Mouse (Mus musculus): ENCODE measurements around the gene Gorasp2. TPM values are rescaled to one million over a fixed set of nuclear protein-coding genes. Genes with fewer than 3 reads are reported as not detected.

The Gorasp2 gene
- polyA plus RNA-seq, 1 experiment: not detected

DNA sequence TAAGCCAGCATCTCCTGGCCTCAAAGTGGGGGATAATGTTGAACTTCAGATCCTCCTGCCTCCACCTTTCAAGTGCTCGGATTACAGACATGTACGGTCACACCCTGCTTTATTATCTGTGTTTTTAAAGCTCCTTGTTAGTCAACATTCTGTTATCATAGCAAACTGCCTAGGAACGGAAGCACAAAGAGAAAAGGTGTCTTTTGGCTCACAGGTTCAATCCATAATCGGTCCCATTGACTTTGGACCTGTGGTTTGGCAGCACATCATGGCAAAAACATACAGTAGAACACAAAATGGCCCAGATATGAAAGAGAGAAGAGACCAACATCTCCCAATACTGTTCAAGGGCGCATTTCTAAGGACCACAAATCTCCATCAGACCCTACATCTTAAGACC lies 13.1 kb upstream of the Gorasp2 start:
- H3K27ac ChIP-seq (ENCODE audit: insufficient read depth, low read depth, low read length): no peak overlapping the region
- H3K4me3 ChIP-seq (ENCODE audit: insufficient read depth, low read depth, low read length): no peak overlapping the region
- H3K4me1 ChIP-seq (ENCODE audit: control insufficient read depth, insufficient read depth, low read length): no peaks in the 10 kb centered on the region
- 90% methylated on average over 5 of the region's 5 CpGs for WGBS
- TF ChIP-seq POLR2A (IDR thresholded peaks at IDR 0.05; ENCODE audit: insufficient read depth, low read depth, low read length): no peak
- no peak for TF ChIP-seq CTCF (IDR thresholded peaks at IDR 0.05; ENCODE audit: insufficient read depth, low read depth, low read length)

DNA sequence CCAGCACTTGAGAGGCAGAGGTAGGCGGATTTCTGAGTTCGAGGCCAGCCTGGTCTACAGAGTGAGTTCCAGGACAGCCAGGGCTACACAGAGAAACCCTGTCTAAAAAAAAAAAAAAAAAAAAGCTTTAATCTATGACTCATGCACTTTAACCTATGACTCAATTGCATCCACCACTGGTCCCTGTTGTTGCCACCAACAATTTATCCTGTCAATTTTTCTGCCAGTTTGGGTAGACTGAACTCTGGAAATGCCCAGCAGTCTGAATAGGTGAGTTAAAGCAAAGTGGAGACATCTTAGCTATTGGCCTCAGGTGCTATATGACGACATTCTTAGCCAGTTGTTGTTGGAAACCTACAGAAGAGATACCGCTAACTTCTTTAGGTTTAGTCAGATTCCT lies 11.9 kb upstream of the Gorasp2 start:
- Histone ChIP-seq H3K4me3 (ENCODE audit: insufficient read depth, low read depth, low read length) (no peak overlapping the region), H3K27ac (ENCODE audit: insufficient read depth, low read depth, low read length) (no peak overlapping the region), H3K4me1 (ENCODE audit: control insufficient read depth, insufficient read depth, low read length) (no peaks in the 10 kb centered on the region)
- TF ChIP-seq POLR2A (IDR thresholded peaks at IDR 0.05; ENCODE audit: insufficient read depth, low read depth, low read length) (no peak), CTCF (IDR thresholded peaks at IDR 0.05; ENCODE audit: insufficient read depth, low read depth, low read length) (no peak)
- 93% methylated on average over 4 of the region's 4 CpGs for WGBS

DNA sequence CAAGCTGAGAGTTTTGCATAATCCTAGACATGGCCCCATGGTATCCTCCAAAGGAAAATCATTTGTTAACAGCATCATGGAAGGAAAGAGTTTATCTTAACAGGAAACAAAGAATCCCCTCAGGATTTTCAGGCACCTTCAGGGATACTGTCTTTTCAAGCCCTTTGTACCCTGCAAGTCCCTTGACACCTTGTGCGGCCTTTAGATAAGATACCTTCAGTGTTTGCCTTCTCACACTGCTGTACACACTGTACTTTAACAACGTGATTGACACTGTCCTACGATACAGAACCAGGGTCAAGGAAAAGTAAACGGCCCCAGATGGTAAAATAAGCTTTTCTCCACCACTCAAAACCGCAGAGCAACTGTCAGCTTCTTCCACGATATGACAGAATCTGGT lies 9.6 kb upstream of the Gorasp2 start:
- no peak overlapping the region for H3K4me3 ChIP-seq (ENCODE audit: insufficient read depth, low read depth, low read length)

DNA sequence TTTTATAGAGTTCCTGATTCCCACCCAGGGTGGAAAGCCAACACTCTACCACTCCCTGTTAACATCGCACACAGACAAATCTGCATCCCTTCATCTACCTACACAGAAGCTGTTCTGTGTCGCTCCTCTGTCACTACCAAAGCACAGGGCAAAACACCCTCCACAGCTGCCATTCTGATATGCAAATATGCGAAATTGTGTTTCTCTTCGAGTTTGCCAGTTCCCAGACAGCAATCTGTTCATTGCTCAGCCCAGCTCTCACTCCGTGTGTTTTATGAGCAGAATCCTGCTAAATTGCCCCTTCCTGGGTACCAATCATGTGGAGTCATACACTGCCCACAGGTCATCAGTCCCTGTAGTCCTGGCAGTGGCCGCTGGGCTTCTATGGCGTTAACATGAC lies 4.3 kb upstream of the Gorasp2 start:
- TF ChIP-seq CTCF (IDR thresholded peaks at IDR 0.05; ENCODE audit: insufficient read depth, low read depth, low read length) (no peak), POLR2A (IDR thresholded peaks at IDR 0.05; ENCODE audit: insufficient read depth, low read depth, low read length) (no peak)
- no peaks in the 10 kb centered on the region for H3K4me1 ChIP-seq (ENCODE audit: control insufficient read depth, insufficient read depth, low read length)
- WGBS: 55% methylated on average over 7 of the region's 7 CpGs
- no peak overlapping the region for H3K27ac ChIP-seq (ENCODE audit: insufficient read depth, low read depth, low read length)
- no peak overlapping the region for H3K4me3 ChIP-seq (ENCODE audit: insufficient read depth, low read depth, low read length)

More for the DNA sequence above, 9.6 kb upstream of the Gorasp2 start:
- Histone ChIP-seq H3K27ac (ENCODE audit: insufficient read depth, low read depth, low read length) (no peak overlapping the region), H3K4me1 (ENCODE audit: control insufficient read depth, insufficient read depth, low read length) (no peaks in the 10 kb centered on the region)
- TF ChIP-seq POLR2A (IDR thresholded peaks at IDR 0.05; ENCODE audit: insufficient read depth, low read depth, low read length): no peak
- no peak for TF ChIP-seq CTCF (IDR thresholded peaks at IDR 0.05; ENCODE audit: insufficient read depth, low read depth, low read length)
- WGBS: 79% methylated on average over 6 of the region's 6 CpGs

DNA sequence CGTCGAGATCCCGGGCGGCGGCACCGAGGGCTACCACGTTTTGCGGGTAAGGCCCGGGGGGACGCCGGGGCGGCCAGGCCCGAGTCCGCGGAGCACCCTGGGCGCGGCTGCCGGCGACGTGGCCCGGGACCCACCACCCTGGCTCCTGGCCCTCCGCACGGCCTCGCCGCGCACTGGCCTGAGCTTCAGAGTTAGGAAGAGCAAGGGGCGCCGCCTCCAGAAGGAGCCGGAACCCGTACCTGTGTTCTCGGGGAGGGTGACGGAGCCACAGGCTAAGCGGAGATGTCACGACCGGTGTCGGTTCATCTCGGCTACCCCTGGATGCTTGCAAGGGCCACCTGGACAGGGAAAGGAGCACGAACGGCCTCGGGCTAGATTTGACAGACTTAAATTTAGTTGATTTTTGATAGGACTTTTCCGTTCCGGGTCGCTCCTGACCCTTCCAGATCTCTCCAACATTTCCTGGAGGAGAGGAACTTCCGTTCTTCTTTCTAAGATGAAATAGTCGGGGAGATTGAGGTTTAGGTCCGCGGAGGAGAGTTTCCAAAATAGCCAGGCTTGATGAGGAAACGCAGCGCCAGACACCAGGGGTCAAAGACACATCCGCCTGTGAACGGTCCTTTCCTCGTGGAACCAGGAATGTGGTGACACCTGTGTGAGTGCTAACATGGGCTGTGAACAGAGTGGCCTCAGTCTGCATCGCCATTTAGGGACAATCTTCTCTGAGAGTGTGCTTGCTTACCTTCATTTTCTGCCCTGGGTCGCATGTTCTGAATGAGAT lies 529 bp downstream of the Gorasp2 start, which contains the start of gene Gm26558:
Gm26558 (minus strand) TSS at position 394 of the 781 bp plus-strand sequence.
- H3K27ac ChIP-seq (ENCODE audit: insufficient read depth, low read depth, low read length): peak within 1 kb of the TSS; percentile 55
- no peak for TF ChIP-seq POLR2A (IDR thresholded peaks at IDR 0.05; ENCODE audit: insufficient read depth, low read depth, low read length)
- TF ChIP-seq CTCF (IDR thresholded peaks at IDR 0.05; ENCODE audit: insufficient read depth, low read depth, low read length): no peak
- WGBS: under 1% methylated on average over 54 of the region's 54 CpGs

DNA sequence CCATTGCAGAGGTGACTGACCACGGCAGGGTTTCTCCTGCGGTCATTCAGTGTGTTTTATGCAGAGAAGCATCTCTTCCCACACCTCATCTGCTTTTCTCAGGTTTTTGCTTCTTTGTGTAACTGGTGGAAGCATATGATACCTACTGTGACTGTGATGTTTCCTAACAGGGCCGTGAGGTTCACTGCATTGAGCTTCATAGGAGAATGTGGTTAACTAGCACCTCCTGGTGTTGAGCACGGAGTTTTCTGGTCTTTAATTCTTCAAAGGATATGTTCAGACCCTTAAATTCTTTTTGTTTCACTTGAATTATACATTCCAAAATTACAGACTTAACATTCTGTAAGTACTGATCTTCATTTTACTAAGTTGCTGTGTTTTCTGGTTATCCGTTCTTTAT lies 2.4 kb downstream of the Gorasp2 start:
- Histone ChIP-seq H3K27ac (ENCODE audit: insufficient read depth, low read depth, low read length) (no peak overlapping the region), H3K4me1 (ENCODE audit: control insufficient read depth, insufficient read depth, low read length) (no peaks in the 10 kb centered on the region), H3K4me3 (ENCODE audit: insufficient read depth, low read depth, low read length) (no peak overlapping the region)
- 59% methylated on average over 5 of the region's 5 CpGs for WGBS
- TF ChIP-seq POLR2A (IDR thresholded peaks at IDR 0.05; ENCODE audit: insufficient read depth, low read depth, low read length) (no peak), CTCF (IDR thresholded peaks at IDR 0.05; ENCODE audit: insufficient read depth, low read depth, low read length) (no peak)

More for the DNA sequence above, 529 bp downstream of the Gorasp2 start, which contains the start of gene Gm26558:
- Histone ChIP-seq H3K4me1 (ENCODE audit: control insufficient read depth, insufficient read depth, low read length) (no peaks in the 10 kb centered on the region), H3K4me3 (ENCODE audit: insufficient read depth, low read depth, low read length) (peak within 1 kb of the TSS; percentile 81)

DNA sequence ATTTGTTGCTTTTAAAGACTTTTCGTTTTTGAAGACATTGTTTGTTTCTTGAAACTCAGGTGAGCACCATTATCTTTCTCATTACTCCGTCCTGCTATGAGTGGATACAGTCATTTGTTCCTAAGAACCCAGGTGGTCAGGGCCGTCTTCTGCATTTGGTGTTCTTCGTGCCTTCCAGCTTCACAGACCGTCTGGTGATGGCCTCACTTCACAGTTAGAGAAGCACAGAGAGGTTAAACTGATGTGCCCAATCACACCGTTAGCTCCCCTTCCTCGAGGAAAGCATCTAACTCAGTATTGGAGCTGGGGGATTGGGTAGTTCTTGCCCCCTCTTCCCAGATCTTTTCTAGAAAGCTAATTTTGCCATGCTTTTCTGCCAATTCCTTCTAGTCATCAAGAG lies 5.6 kb downstream of the Gorasp2 start:
- H3K4me1 ChIP-seq (ENCODE audit: control insufficient read depth, insufficient read depth, low read length): no peaks in the 10 kb centered on the region
- no peak overlapping the region for H3K4me3 ChIP-seq (ENCODE audit: insufficient read depth, low read depth, low read length)
- TF ChIP-seq POLR2A (IDR thresholded peaks at IDR 0.05; ENCODE audit: insufficient read depth, low read depth, low read length) (no peak), CTCF (IDR thresholded peaks at IDR 0.05; ENCODE audit: insufficient read depth, low read depth, low read length) (no peak)
- no peak overlapping the region for H3K27ac ChIP-seq (ENCODE audit: insufficient read depth, low read depth, low read length)
- WGBS: 88% methylated on average over 7 of the region's 7 CpGs

DNA sequence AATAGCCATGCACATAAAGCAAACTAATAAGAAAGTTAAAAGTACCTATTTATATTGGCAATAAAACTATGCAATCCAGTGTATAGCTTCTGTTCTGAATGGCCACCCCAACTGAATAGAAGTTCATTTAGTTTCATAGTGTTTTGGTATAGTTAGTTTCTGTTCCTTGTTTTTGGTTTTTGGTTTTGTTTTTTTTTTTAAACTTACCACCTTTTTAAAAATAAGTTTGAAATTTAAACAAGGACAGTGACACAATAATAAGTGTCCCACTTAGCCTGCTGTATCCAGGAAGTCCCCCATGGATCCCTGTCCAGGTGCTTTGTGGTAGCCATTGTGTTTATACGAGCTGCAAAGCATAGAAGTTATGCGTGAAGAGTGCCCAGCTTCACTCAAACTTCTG lies 7.9 kb downstream of the Gorasp2 start:
- 70% methylated on average over 2 of the region's 2 CpGs for WGBS
- Histone ChIP-seq H3K4me3 (ENCODE audit: insufficient read depth, low read depth, low read length) (no peak overlapping the region), H3K4me1 (ENCODE audit: control insufficient read depth, insufficient read depth, low read length) (no peaks in the 10 kb centered on the region), H3K27ac (ENCODE audit: insufficient read depth, low read depth, low read length) (no peak overlapping the region)
- TF ChIP-seq CTCF (IDR thresholded peaks at IDR 0.05; ENCODE audit: insufficient read depth, low read depth, low read length) (no peak), POLR2A (IDR thresholded peaks at IDR 0.05; ENCODE audit: insufficient read depth, low read depth, low read length) (no peak)

DNA sequence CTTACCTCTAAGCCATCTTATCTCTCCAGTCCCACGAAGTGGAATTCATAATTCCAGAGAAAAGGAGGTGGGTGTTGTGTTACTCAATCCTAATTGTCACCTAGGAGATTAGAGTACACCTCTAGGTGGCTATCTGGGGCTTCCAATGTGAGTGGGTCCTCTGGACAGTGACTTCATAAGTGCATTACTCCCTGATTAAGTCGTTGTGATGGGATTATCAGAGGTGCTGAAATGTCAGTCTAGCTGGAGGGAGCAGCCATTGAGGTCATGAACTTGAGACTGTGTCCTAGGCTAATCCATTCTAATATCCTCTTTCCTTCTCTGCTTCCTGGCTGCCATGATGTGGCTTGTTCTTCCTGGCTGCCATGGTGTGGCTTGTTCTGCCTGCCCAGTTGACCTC lies 8.5 kb downstream of the Gorasp2 start:
- WGBS: 77% methylated on average over 2 of the region's 2 CpGs
- no peak overlapping the region for H3K4me3 ChIP-seq (ENCODE audit: insufficient read depth, low read depth, low read length)
- H3K4me1 ChIP-seq (ENCODE audit: control insufficient read depth, insufficient read depth, low read length): no peaks in the 10 kb centered on the region
- H3K27ac ChIP-seq (ENCODE audit: insufficient read depth, low read depth, low read length): no peak overlapping the region
- TF ChIP-seq POLR2A (IDR thresholded peaks at IDR 0.05; ENCODE audit: insufficient read depth, low read depth, low read length): no peak
- TF ChIP-seq CTCF (IDR thresholded peaks at IDR 0.05; ENCODE audit: insufficient read depth, low read depth, low read length): no peak

All from olfactory bulb, adult 2 months (tissue).